Mouse (Mus musculus): Measurements from ENCODE around the gene Pjvk. TPM values are rescaled to one million over a fixed set of nuclear protein-coding genes. Genes with fewer than 3 reads are reported as not detected.

Gene Pjvk
- total RNA-seq (2023): not detected

DNA sequence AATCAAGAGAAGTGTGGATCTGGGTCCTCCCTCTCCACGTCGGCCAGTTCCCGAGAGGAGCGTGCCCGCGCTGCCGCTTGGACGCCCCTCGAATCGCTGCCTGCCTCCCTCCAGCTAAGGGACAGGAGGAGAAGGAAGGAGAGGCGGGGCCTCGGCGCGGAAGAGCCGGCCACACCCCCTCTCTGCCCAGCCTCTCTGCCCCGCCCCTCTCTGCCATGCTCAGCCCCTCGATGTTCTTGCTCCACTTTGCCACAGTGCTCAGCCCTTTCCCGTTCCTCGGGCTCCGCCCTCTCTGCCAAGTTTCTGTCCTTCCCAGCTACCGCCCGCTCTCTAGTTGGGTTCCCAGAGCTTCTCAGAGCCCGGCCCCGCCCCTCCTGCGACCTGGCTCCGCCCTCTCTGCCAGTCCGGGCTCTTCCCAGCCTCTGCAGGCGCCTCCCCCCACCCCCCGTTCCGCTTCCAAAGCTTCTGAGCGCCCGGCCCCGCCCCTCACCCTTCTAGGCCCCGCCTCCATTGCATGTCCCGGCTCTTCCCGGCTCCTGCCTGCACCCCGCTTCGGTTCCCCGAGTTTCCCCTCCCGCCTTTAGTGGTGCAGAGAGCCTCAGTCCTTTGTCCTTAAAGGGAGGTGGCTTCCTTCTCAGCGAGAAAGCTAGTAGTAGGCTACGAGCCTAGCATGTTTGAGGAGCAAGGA, at the start of gene Pjvk, which contains the start of gene Prkra:
Pjvk (plus strand) TSS at position 594 of the 688 bp plus-strand sequence.
Prkra (minus strand) TSS at position 133 of the 688 bp plus-strand sequence.

DNA sequence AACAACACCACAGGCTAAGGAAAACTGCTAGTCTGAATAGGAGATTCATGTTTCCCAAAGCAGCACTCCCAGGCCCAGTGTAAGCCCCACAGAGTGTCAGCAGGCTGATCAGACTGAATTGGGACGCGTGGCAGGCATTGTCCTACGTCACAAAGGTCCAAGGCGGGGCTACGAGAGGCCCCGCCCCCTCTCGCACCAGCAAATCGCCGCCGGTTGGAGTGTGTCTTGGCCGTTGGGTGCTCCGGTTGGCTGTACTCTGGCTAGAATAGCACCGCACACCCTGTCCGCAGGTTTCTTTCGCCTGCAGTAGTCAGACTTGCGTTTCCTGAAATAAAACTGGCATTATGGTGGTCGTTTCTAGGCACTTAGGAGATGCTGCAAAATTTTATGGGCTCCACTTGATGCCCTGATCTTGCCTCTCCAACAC, 24.7 kb downstream of the Pjvk start, which contains the start of gene Fkbp7:
Fkbp7 (minus strand) TSS at position 151 of the 427 bp plus-strand sequence.

DNA sequence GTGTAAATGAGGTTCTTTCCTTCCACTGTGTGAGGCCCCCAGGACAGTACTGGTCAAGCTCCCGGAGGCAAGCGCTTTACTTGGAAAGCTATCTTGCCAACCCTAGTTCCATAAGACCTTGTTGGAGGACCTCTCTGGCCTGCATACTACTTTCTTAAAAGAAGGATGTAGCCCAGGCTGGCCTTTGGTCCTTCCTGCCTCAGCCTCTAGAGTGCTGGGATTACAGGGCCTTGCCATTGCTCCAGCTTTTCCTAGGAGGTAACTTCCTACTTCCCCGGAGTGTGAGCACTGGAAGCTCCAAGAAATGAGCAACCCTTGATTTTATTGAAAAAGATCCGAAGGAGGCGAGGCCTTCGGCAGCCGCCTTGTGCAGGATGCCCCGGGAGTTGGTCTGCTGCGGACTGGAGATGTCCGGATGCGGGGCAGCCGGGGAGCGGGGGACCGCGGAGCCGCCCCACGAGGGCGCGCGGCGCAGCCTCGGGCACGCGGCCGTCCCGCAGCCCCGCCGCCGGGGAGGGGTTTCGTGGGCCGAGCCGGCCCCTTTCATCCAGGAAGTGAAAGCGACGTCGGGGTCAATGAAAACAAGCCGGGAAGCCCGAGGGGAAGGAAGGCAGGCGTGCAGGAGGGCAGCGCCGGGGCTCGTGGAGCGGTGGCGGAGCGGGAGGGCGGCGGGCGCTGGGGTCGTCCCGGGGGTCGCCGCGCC, 26.6 kb downstream of the Pjvk start, which contains the start of gene Plekha3:
Plekha3 (plus strand) TSS at position 557 of the 703 bp plus-strand sequence.

Other genes with a start within 250 kb of the Pjvk start
- gene Osbpl6, start 242.0 kb upstream of the Pjvk start, total RNA-seq (2023): under 1 TPM in 1 of 2 experiments, not detected in 1; 0.33 TPM
- gene Prkra, start 461 bp upstream of the Pjvk start, total RNA-seq (2023): 1 to 10 TPM; 2.8 to 3.4 TPM
- gene Fkbp7, start 24.6 kb downstream of the Pjvk start, total RNA-seq (2023): 1 to 10 TPM; 6.5 to 7.1 TPM
- gene Plekha3, start 26.8 kb downstream of the Pjvk start, total RNA-seq (2023): 10 to 100 TPM; 31.6 to 36.2 TPM